Mouse (Mus musculus) heart, adult 2 months (tissue): ENCODE measurements at regions not wholly inside any gene's neighbourhood (a gene's known extent, or its start where the extent isn't known, plus 50 kb on each side); places are given as distances from the start of the nearest gene placed in this dataset.

Source experiments
- CTCF ChIP-seq: fragments of 200-600 bp; IDR thresholded peaks from 2 replicates; pipeline ENCODE4 v1.8.1; 2022; ENCODE audit warnings: antibody characterized with exemption, mild to moderate bottlenecking, moderate library complexity
- EP300 ChIP-seq: fragments of 200-500 bp; IDR thresholded peaks from 2 replicates; pipeline ENCODE4 v1.6.1; 2011; ENCODE audit warnings: low read depth, low read length, control low read depth; ENCODE audit not compliant: insufficient read depth
- POLR2A ChIP-seq: fragments of 200-500 bp; IDR thresholded peaks from 2 replicates; pipeline ENCODE4 v1.6.1; 2011; ENCODE audit warnings: mild to moderate bottlenecking, low read depth, low read length, control low read depth; ENCODE audit not compliant: insufficient read depth

GRCm38 (mm10) chr14:76672442-76672841 lies 115.8 kb upstream of the Serp2 start:
- TF ChIP-seq CTCF (no peak), POLR2A (no peak), EP300 (no peak)
